Mouse (Mus musculus) intestine, postnatal 0 days (tissue): Measurements from ENCODE around the gene Syn2. TPM values are rescaled to one million over a fixed set of nuclear protein-coding genes. Genes with fewer than 3 reads are reported as not detected.

Experiments
- ATAC-seq: fragments of 200-750 bp; cut with Nextera tagmentation; 2 replicates; pipeline ENCODE4 v1.8.0; 2017; ENCODE audit warnings: mild to moderate bottlenecking, moderate TSS enrichment, moderate library complexity
- H3K27ac ChIP-seq: fragments of 300-500 bp; sonication (generic); 2 replicates; pipeline ENCODE4 v1.5.1; 2014; ENCODE audit warnings: mild to moderate bottlenecking, low read depth, low read length, moderate library complexity
- H3K27me3 ChIP-seq: fragments of 300-500 bp; sonication (generic); replicated peaks from 2 replicates; pipeline ENCODE4 v1.6.1; 2014; ENCODE audit warnings: low read length, mixed read lengths; ENCODE audit not compliant: control insufficient read depth, insufficient read depth
- H3K36me3 ChIP-seq: fragments of 300-500 bp; sonication (generic); 2 replicates; pipeline ENCODE4 v1.6.1; 2014; ENCODE audit warnings: mild to moderate bottlenecking, moderate library complexity; ENCODE audit not compliant: control insufficient read depth, insufficient read depth
- H3K4me1 ChIP-seq: fragments of 300-500 bp; sonication (generic); replicated peaks from 2 replicates; pipeline ENCODE4 v1.6.1; 2014; ENCODE audit warnings: antibody characterized with exemption, low read length, mixed read lengths; ENCODE audit not compliant: control insufficient read depth, insufficient read depth
- H3K4me2 ChIP-seq: fragments of 300-500 bp; sonication (generic); replicated peaks from 2 replicates; pipeline ENCODE4 v1.6.1; 2014; ENCODE audit warnings: low read depth, mild to moderate bottlenecking, moderate library complexity
- H3K4me3 ChIP-seq: fragments of 300-500 bp; sonication (generic); 2 replicates; pipeline ENCODE4 v1.5.1; 2014; ENCODE audit warnings: low read depth, low read length
- H3K9ac ChIP-seq: fragments of 300-500 bp; sonication (generic); 2 replicates; pipeline ENCODE4 v1.6.1; 2014; ENCODE audit warnings: mild to moderate bottlenecking, low read depth, low read length
- H3K9me3 ChIP-seq: fragments of 300-500 bp; sonication (generic); 2 replicates; pipeline ENCODE4 v1.6.1; 2016; ENCODE audit warnings: mixed run types; ENCODE audit not compliant: control insufficient read depth
- CTCF ChIP-seq: sonication (generic); IDR thresholded peaks from 2 replicates; pipeline ENCODE4 v1.5.1; 2016; ENCODE audit warnings: low read depth, mild to moderate bottlenecking, control low read depth, antibody characterized with exemption, moderate library complexity
- WGBS: fragments of 180-500 bp; shearing (Covaris S2); extraction: QIAGEN DNeasy Blood & Tissue Kit; methylation state at CpG from one replicate; pipeline ENCODE4 v1.1.7; 2014; 5-methylcytosine and 5-hydroxymethylcytosine counted together
- polyA plus RNA-seq: library from polyadenylated mRNA; unstranded; fragments of >200 nt; fragmentation: Nextera tagmentation; extraction: Ambion mirVana; gene quantifications from 2 replicates; pipeline ENCODE4 v1.2.1, GENCODE M21; 2015

The Syn2 gene
- polyA plus RNA-seq, 1 experiment from 2014 or later, result 4.7 TPM

- Histone ChIP-seq H3K27ac (no peak overlapping the region), H3K4me2 (peak overlapping the region; percentile 56), H3K9ac (no peak overlapping the region), H3K36me3 (no peaks in the 10 kb centered on the region), H3K4me3 (0 out of 2 replicates have a peak overlapping the region, but pooled peaks have one; percentile 7), H3K9me3 (no peaks in the 10 kb centered on the region), H3K27me3 (no peaks in the 10 kb centered on the region), H3K4me1 (no peaks in the 10 kb centered on the region; the same call in 1 of the 2 replicates)
- WGBS, result 11% methylated on average over 13 of the region's 13 CpGs
- ATAC-seq, result no peak
- TF ChIP-seq CTCF, result no peak
These were observed 116.9 kb downstream of the Syn2 start for GRCm38 (mm10) chr6:115251531-115251985.

- H3K9ac ChIP-seq, result no peak within 1 kb of the TSS
- TF ChIP-seq CTCF, result no peak
- 45% methylated on average over 7 of the region's 10 CpGs for WGBS
These were observed 117.6 kb downstream of the Syn2 start, which contains the start of gene Timp4 for GRCm38 (mm10) chr6:115252099-115252873. Timp4 (minus strand) TSS chr6:115252205.

GRCm38 (mm10) chr6:115255171-115255570 lies 120.5 kb downstream of the Syn2 start:
- TF ChIP-seq CTCF, result no peak
- H3K4me3 ChIP-seq, result no peak overlapping the region
- H3K4me2 ChIP-seq, result no peak overlapping the region
- 76% methylated on average over 3 of the region's 3 CpGs for WGBS
- no peaks in the 10 kb centered on the region for H3K36me3 ChIP-seq
- H3K9me3 ChIP-seq, result no peaks in the 10 kb centered on the region
- no peaks in the 10 kb centered on the region; the same call in 1 of the 2 replicates for H3K4me1 ChIP-seq
- no peak for ATAC-seq
- no peak overlapping the region for H3K27ac ChIP-seq
- no peak overlapping the region for H3K9ac ChIP-seq
- no peaks in the 10 kb centered on the region for H3K27me3 ChIP-seq

More at GRCm38 (mm10) chr6:115252099-115252873, 117.6 kb downstream of the Syn2 start, which contains the start of gene Timp4:
- Histone ChIP-seq H3K4me2 (peak within 1 kb of the TSS; percentile 56), H3K9me3 (no peaks in the 10 kb centered on the region), H3K27me3 (no peaks in the 10 kb centered on the region), H3K36me3 (no peaks in the 10 kb centered on the region), H3K27ac (no peak within 1 kb of the TSS), H3K4me1 (no peaks in the 10 kb centered on the region; the same call in 1 of the 2 replicates), H3K4me3 (0 out of 2 replicates have a peak within 1 kb of the TSS, but pooled peaks have one; percentile 7)
- ATAC-seq, result no peak

- WGBS, result 37% methylated on average over 3 of the region's 3 CpGs
- H3K9ac ChIP-seq, result no peak overlapping the region
- H3K4me2 ChIP-seq, result no peak overlapping the region
- no peaks in the 10 kb centered on the region for H3K27me3 ChIP-seq
- no peak for TF ChIP-seq CTCF
- ATAC-seq, result no peak
- H3K27ac ChIP-seq, result no peak overlapping the region
- H3K4me3 ChIP-seq, result no peak overlapping the region
- H3K36me3 ChIP-seq, result no peaks in the 10 kb centered on the region
- no peaks in the 10 kb centered on the region for H3K9me3 ChIP-seq
- no peaks in the 10 kb centered on the region for H3K4me1 ChIP-seq
These were observed 125.8 kb downstream of the Syn2 start for GRCm38 (mm10) chr6:115260507-115260906.

- TF ChIP-seq CTCF, result no peak
- Histone ChIP-seq H3K36me3 (no peaks in the 10 kb centered on the region), H3K27me3 (no peaks in the 10 kb centered on the region), H3K9me3 (no peaks in the 10 kb centered on the region), H3K9ac (no peak overlapping the region), H3K4me1 (no peaks in the 10 kb centered on the region), H3K4me3 (no peak overlapping the region), H3K27ac (no peak overlapping the region), H3K4me2 (no peak overlapping the region)
- ATAC-seq, result no peak
- 76% methylated on average over 5 of the region's 5 CpGs for WGBS
These were observed 132.1 kb downstream of the Syn2 start for GRCm38 (mm10) chr6:115266791-115267190.

GRCm38 (mm10) chr6:115267916-115268315 lies 133.2 kb downstream of the Syn2 start:
- WGBS, result 61% methylated on average over 2 of the region's 2 CpGs
- Histone ChIP-seq H3K36me3 (no peaks in the 10 kb centered on the region), H3K9ac (no peak overlapping the region), H3K9me3 (no peaks in the 10 kb centered on the region), H3K27me3 (no peaks in the 10 kb centered on the region), H3K4me1 (no peaks in the 10 kb centered on the region), H3K4me3 (no peak overlapping the region), H3K4me2 (no peak overlapping the region), H3K27ac (no peak overlapping the region)
- peak; percentile 98 for TF ChIP-seq CTCF
- peak; percentile 51; the same call in 1 of the 2 replicates for ATAC-seq
